Mouse (Mus musculus): ENCODE measurements at regions not wholly inside any gene's neighbourhood (a gene's known extent, or its start where the extent isn't known, plus 50 kb on each side); places are given as distances from the start of the nearest gene placed in this dataset.

GRCm38 (mm10) chr9:87971791-87972190, 240.7 kb upstream of the Tbx18 start:
- no peak for TF ChIP-seq GATA1 (IDR thresholded peaks at IDR 0.05; ENCODE audit: borderline replicate concordance, low read length)
- no peak for TF ChIP-seq FLI1 (IDR thresholded peaks at IDR 0.05; ENCODE audit: low read length)

Data from megakaryocyte, embryonic 14.5 days (primary cell).